Mouse (Mus musculus) frontal cortex, postnatal 25 days (tissue): Measurements from ENCODE around the gene Epb41.

Experiments
- DNase-seq, 2 experiments: peaks; one replicate each; pipeline ENCODE4 v3.0.0; 2022; ENCODE audit warnings: low spot score in 2 of 2

Epb41 gene

GRCm38 (mm10) chr4:132048011-132048991 lies 26.8 kb downstream of the Epb41 start:
- peak; percentile 8 to 10 for DNase-seq

GRCm38 (mm10) chr4:132043726-132044125 lies 31.4 kb downstream of the Epb41 start:
- DNase-seq, result no peak

GRCm38 (mm10) chr4:132041471-132042332 lies 33.4 kb downstream of the Epb41 start:
- no peak for DNase-seq

GRCm38 (mm10) chr4:132039975-132040645 lies 35.0 kb downstream of the Epb41 start:
- no peak for DNase-seq

GRCm38 (mm10) chr4:132039521-132039920 lies 35.6 kb downstream of the Epb41 start:
- DNase-seq, result no peak

GRCm38 (mm10) chr4:132038809-132039208 lies 36.3 kb downstream of the Epb41 start:
- no peak for DNase-seq

GRCm38 (mm10) chr4:132037991-132038390 lies 37.1 kb downstream of the Epb41 start:
- no peak for DNase-seq

- DNase-seq, result no peak
Measured at GRCm38 (mm10) chr4:132037137-132037536, 38.0 kb downstream of the Epb41 start.

- DNase-seq, result no peak
Measured at GRCm38 (mm10) chr4:132034242-132034641, 40.9 kb downstream of the Epb41 start.

GRCm38 (mm10) chr4:132033183-132033582 lies 41.9 kb downstream of the Epb41 start:
- DNase-seq, result no peak

GRCm38 (mm10) chr4:132029851-132030741 lies 45.0 kb downstream of the Epb41 start:
- DNase-seq, result no peak

GRCm38 (mm10) chr4:132027806-132028205 lies 47.3 kb downstream of the Epb41 start:
- DNase-seq, result no peak

- no peak for DNase-seq
Measured at GRCm38 (mm10) chr4:132027167-132027566, 48.0 kb downstream of the Epb41 start.

- no peak for DNase-seq
Measured at GRCm38 (mm10) chr4:132025738-132026527, 49.2 kb downstream of the Epb41 start.

GRCm38 (mm10) chr4:132025264-132025663 lies 49.9 kb downstream of the Epb41 start:
- DNase-seq, result no peak

- DNase-seq, result no peak
Measured at GRCm38 (mm10) chr4:132023816-132024215, 51.3 kb downstream of the Epb41 start.

GRCm38 (mm10) chr4:132022639-132023038 lies 52.5 kb downstream of the Epb41 start:
- no peak for DNase-seq

GRCm38 (mm10) chr4:132021883-132022282 lies 53.2 kb downstream of the Epb41 start:
- no peak for DNase-seq

GRCm38 (mm10) chr4:132018547-132018946 lies 56.6 kb downstream of the Epb41 start:
- DNase-seq, result no peak

- no peak for DNase-seq
Measured at GRCm38 (mm10) chr4:132015374-132015773, 59.7 kb downstream of the Epb41 start.
